Mouse (Mus musculus) heart, embryonic 14.5 days (tissue): ENCODE data around the gene Gmfb. TPM values are rescaled to one million over a fixed set of nuclear protein-coding genes. Genes with fewer than 3 reads are reported as not detected.
A peak's percentile ranks its signal among the peaks of the same experiment; 100 is the strongest.

Source experiments
- ATAC-seq: fragments of 200-750 bp; cut with Nextera tagmentation; 2 replicates; pipeline ENCODE4 v1.8.0; 2017; ENCODE audit warnings: low read depth, moderate TSS enrichment; ENCODE audit not compliant: insufficient number of reproducible peaks, insufficient read depth, low FRiP score
- H3K27ac ChIP-seq, 2 experiments: fragments of 200-500 bp in 1 of 2; fragments of 300-500 bp in 1 of 2; sonication (generic) in 1 of 2; replicated peaks in 1 of 2; 2 replicates each; pipeline ENCODE4 v1.5.1; 2012 to 2014; ENCODE audit warnings: low read depth in 2 of 2, low read length in 2 of 2, control low read depth in 1 of 2, mild to moderate bottlenecking in 1 of 2, mixed read lengths in 1 of 2; ENCODE audit not compliant: control insufficient read depth in 1 of 2, insufficient read depth in 1 of 2
- H3K27me3 ChIP-seq: fragments of 300-500 bp; sonication (generic); 2 replicates; pipeline ENCODE4 v1.6.1; 2014; ENCODE audit warnings: mild to moderate bottlenecking, low read length, control low read depth; ENCODE audit not compliant: control insufficient read depth, insufficient read depth
- H3K36me3 ChIP-seq: fragments of 300-500 bp; sonication (generic); 2 replicates; pipeline ENCODE4 v1.6.1; 2014; ENCODE audit warnings: mild to moderate bottlenecking, control low read depth, low read length, mixed read lengths; ENCODE audit not compliant: control insufficient read depth, insufficient read depth
- H3K4me1 ChIP-seq, 2 experiments: fragments of 200-500 bp in 1 of 2; fragments of 300-500 bp in 1 of 2; sonication (generic) in 1 of 2; 2 replicates each; pipeline ENCODE4 v1.6.1; 2012 to 2014; ENCODE audit warnings: low read length in 2 of 2, control low read depth in 1 of 2, mixed read lengths in 1 of 2; ENCODE audit not compliant: control insufficient read depth in 2 of 2, insufficient read depth in 2 of 2
- H3K4me2 ChIP-seq: fragments of 300-500 bp; sonication (generic); 2 replicates; pipeline ENCODE4 v1.6.1; 2014; ENCODE audit warnings: mild to moderate bottlenecking, low read length
- H3K4me3 ChIP-seq, 2 experiments: fragments of 200-500 bp in 1 of 2; fragments of 300-500 bp in 1 of 2; sonication (generic) in 1 of 2; 2 replicates each; pipeline ENCODE4 v1.5.1; 2012 to 2014; ENCODE audit warnings: low read length in 2 of 2, mild to moderate bottlenecking in 2 of 2, control low read depth in 1 of 2, low read depth in 1 of 2, moderate library complexity in 1 of 2; ENCODE audit not compliant: control insufficient read depth in 1 of 2, insufficient read depth in 1 of 2
- H3K9ac ChIP-seq: fragments of 300-500 bp; sonication (generic); 2 replicates; pipeline ENCODE4 v1.6.1; 2014; ENCODE audit warnings: mild to moderate bottlenecking, low read length
- H3K9me3 ChIP-seq: fragments of 300-500 bp; sonication (generic); 2 replicates; pipeline ENCODE4 v1.6.1; 2016; ENCODE audit warnings: low read length, control low read depth; ENCODE audit not compliant: control insufficient read depth
- WGBS: fragments of 180-500 bp; shearing (Covaris S2); extraction: QIAGEN DNeasy Blood & Tissue Kit; methylation state at CpG from one replicate; pipeline ENCODE4 v1.1.7; 2014; 5-methylcytosine and 5-hydroxymethylcytosine counted together
- polyA plus RNA-seq: library from polyadenylated mRNA; unstranded; fragments of >200 nt; fragmentation: Nextera tagmentation; extraction: Ambion mirVana; gene quantifications from 2 replicates; pipeline ENCODE4 v1.2.1, GENCODE M21; 2014

Gene Gmfb
- polyA plus RNA-seq, 1 experiment from 2014 or later, result 60.5 TPM

GRCm38 (mm10) chr14:46803259-46803658 is 18.8 kb downstream of the Gmfb start:
- Histone ChIP-seq H3K27ac (no peak overlapping the region), H3K9ac (no peak overlapping the region), H3K9me3 (no peaks in the 10 kb centered on the region), H3K4me3 (no peak overlapping the region), H3K4me1 (peaks cover 0 to 6% of the 10 kb centered on the region in 2 experiments; a peak in 2 of 4 replicates), H3K36me3 (peaks cover 10% of the 10 kb centered on the region; the same call in 1 of the 2 replicates), H3K27me3 (no peaks in the 10 kb centered on the region), H3K4me2 (no peak overlapping the region)
- ATAC-seq, result no peak
- 90% methylated on average over 4 of the region's 4 CpGs for WGBS

GRCm38 (mm10) chr14:46800684-46801345 is 21.2 kb downstream of the Gmfb start:
- Histone ChIP-seq H3K36me3 (0 out of 2 replicates have a peak, but pooled peaks cover 7% of the 10 kb centered on the region), H3K4me3 (no peak overlapping the region), H3K9ac (no peak overlapping the region), H3K27me3 (no peaks in the 10 kb centered on the region), H3K4me2 (no peak overlapping the region), H3K27ac (no peak overlapping the region), H3K4me1 (peaks cover 0 to 6% of the 10 kb centered on the region in 2 experiments; a peak in 2 of 4 replicates), H3K9me3 (no peaks in the 10 kb centered on the region)
- WGBS, result 56% methylated on average over 3 of the region's 3 CpGs
- ATAC-seq, result no peak

- Histone ChIP-seq H3K27me3 (no peaks in the 10 kb centered on the region), H3K9ac (no peak overlapping the region), H3K9me3 (no peaks in the 10 kb centered on the region), H3K4me1 (no peaks in the 10 kb centered on the region; a peak in 1 of 4 replicates), H3K4me3 (no peak overlapping the region), H3K36me3 (0 out of 2 replicates have a peak, but pooled peaks cover under 1% of the 10 kb centered on the region), H3K4me2 (no peak overlapping the region), H3K27ac (no peak overlapping the region)
- 82% methylated on average over 5 of the region's 5 CpGs for WGBS
- no peak for ATAC-seq
Observed at GRCm38 (mm10) chr14:46794157-46794556, 27.9 kb downstream of the Gmfb start.

- no peak for ATAC-seq
- no peak overlapping the region for H3K9ac ChIP-seq
- H3K4me2 ChIP-seq, result no peak overlapping the region
- H3K9me3 ChIP-seq, result no peaks in the 10 kb centered on the region
- WGBS, result 88% methylated on average over 6 of the region's 6 CpGs
- H3K4me3 ChIP-seq, result no peak overlapping the region
- H3K27ac ChIP-seq, result no peak overlapping the region
- H3K27me3 ChIP-seq, result no peaks in the 10 kb centered on the region
- H3K36me3 ChIP-seq, result no peaks in the 10 kb centered on the region
- peaks cover 4 to 17% of the 10 kb centered on the region in 2 experiments for H3K4me1 ChIP-seq
Observed at GRCm38 (mm10) chr14:46790723-46791122, 31.3 kb downstream of the Gmfb start.

GRCm38 (mm10) chr14:46790303-46790702 is 31.7 kb downstream of the Gmfb start:
- Histone ChIP-seq H3K27ac (no peak overlapping the region), H3K9me3 (no peaks in the 10 kb centered on the region), H3K9ac (no peak overlapping the region), H3K36me3 (no peaks in the 10 kb centered on the region), H3K27me3 (no peaks in the 10 kb centered on the region), H3K4me2 (no peak overlapping the region), H3K4me1 (peaks cover 4 to 17% of the 10 kb centered on the region in 2 experiments), H3K4me3 (no peak overlapping the region)
- ATAC-seq, result no peak
- WGBS, result 75% methylated on average over 4 of the region's 4 CpGs

- peak overlapping the region; percentile 86 to 97 for H3K4me3 ChIP-seq
- WGBS, result 13% methylated on average over 8 of the region's 8 CpGs
Observed at GRCm38 (mm10) chr14:46788505-46788901, 33.5 kb downstream of the Gmfb start.

GRCm38 (mm10) chr14:46787787-46788504 is 34.1 kb downstream of the Gmfb start, which contains the start of gene Cnih1:
TSS of gene Cnih1 (minus strand) at chr14:46788411.
- under 1% methylated on average over 86 of the region's 86 CpGs for WGBS
- peak; percentile 93 for ATAC-seq
- H3K4me2 ChIP-seq, result peak within 1 kb of the TSS; percentile 84
- no peaks in the 10 kb centered on the region for H3K27me3 ChIP-seq
- peak within 1 kb of the TSS; percentile 99 for H3K9ac ChIP-seq
- H3K36me3 ChIP-seq, result peaks cover 9% of the 10 kb centered on the region
- H3K4me3 ChIP-seq, result peak within 1 kb of the TSS; percentile 86 to 97
- H3K27ac ChIP-seq, result peak within 1 kb of the TSS; percentile 94 to 98
- H3K4me1 ChIP-seq, result peaks cover 4 to 17% of the 10 kb centered on the region in 2 experiments
- H3K9me3 ChIP-seq, result no peaks in the 10 kb centered on the region

More at GRCm38 (mm10) chr14:46788505-46788901, 33.5 kb downstream of the Gmfb start:
- Histone ChIP-seq H3K4me2 (peak overlapping the region; percentile 60), H3K9me3 (no peaks in the 10 kb centered on the region), H3K27ac (peak overlapping the region; percentile 94 to 98), H3K9ac (peak overlapping the region; percentile 99), H3K27me3 (no peaks in the 10 kb centered on the region), H3K36me3 (peaks cover 4% of the 10 kb centered on the region), H3K4me1 (peaks cover 4 to 17% of the 10 kb centered on the region in 2 experiments)
- ATAC-seq, result no peak
